Mouse (Mus musculus): Measurements from ENCODE around the gene Efna4.
A peak's percentile ranks its signal among the peaks of the same experiment; 100 is the strongest.

Gene Efna4

GRCm38 (mm10) chr3:89337721-89338578 is at the start of gene Efna4:
TSS of gene Efna4 (minus strand) at chr3:89338028.
- peak; percentile 61 for DNase-seq (ENCODE audit: low spot score)

- no peak for DNase-seq (ENCODE audit: low spot score)
These were observed 48.9 kb upstream of the Efna4 start for GRCm38 (mm10) chr3:89386438-89387420.

- no peak for DNase-seq (ENCODE audit: low spot score)
These were observed 47.6 kb upstream of the Efna4 start for GRCm38 (mm10) chr3:89385451-89385850.

- DNase-seq (ENCODE audit: low spot score): peak; percentile 76
These were observed 46.7 kb upstream of the Efna4 start for GRCm38 (mm10) chr3:89384331-89385076.

GRCm38 (mm10) chr3:89383651-89384255 is 45.9 kb upstream of the Efna4 start:
- no peak for DNase-seq (ENCODE audit: low spot score)

GRCm38 (mm10) chr3:89382950-89383349 is 45.1 kb upstream of the Efna4 start:
- DNase-seq (ENCODE audit: low spot score): no peak

- no peak for DNase-seq (ENCODE audit: low spot score)
These were observed 44.4 kb upstream of the Efna4 start for GRCm38 (mm10) chr3:89382033-89382882.

- DNase-seq (ENCODE audit: low spot score): no peak
These were observed 43.4 kb upstream of the Efna4 start for GRCm38 (mm10) chr3:89381233-89381632.

- no peak for DNase-seq (ENCODE audit: low spot score)
These were observed 42.9 kb upstream of the Efna4 start for GRCm38 (mm10) chr3:89380711-89381110.

- no peak for DNase-seq (ENCODE audit: low spot score)
These were observed 42.5 kb upstream of the Efna4 start for GRCm38 (mm10) chr3:89380291-89380690.

GRCm38 (mm10) chr3:89379388-89380131 is 41.7 kb upstream of the Efna4 start:
- no peak for DNase-seq (ENCODE audit: low spot score)

- peak; percentile 87 for DNase-seq (ENCODE audit: low spot score)
These were observed 40.7 kb upstream of the Efna4 start for GRCm38 (mm10) chr3:89378394-89379067.

- DNase-seq (ENCODE audit: low spot score): no peak
These were observed 40.0 kb upstream of the Efna4 start for GRCm38 (mm10) chr3:89377831-89378230.

GRCm38 (mm10) chr3:89373581-89374231 is 35.9 kb upstream of the Efna4 start:
- DNase-seq (ENCODE audit: low spot score): no peak

- DNase-seq (ENCODE audit: low spot score): no peak
These were observed 29.5 kb upstream of the Efna4 start for GRCm38 (mm10) chr3:89367338-89367737.

GRCm38 (mm10) chr3:89365486-89366414 is 27.9 kb upstream of the Efna4 start:
- DNase-seq (ENCODE audit: low spot score): no peak

GRCm38 (mm10) chr3:89365153-89365485 is 27.3 kb upstream of the Efna4 start, which contains the start of gene Dcst1:
TSS of gene Dcst1 (minus strand) at chr3:89365253.
- no peak for DNase-seq (ENCODE audit: low spot score)

- DNase-seq (ENCODE audit: low spot score): no peak
These were observed 26.8 kb upstream of the Efna4 start for GRCm38 (mm10) chr3:89364631-89365030.

All from urinary bladder, postnatal 14 days (tissue).